Mouse (Mus musculus) spleen, adult 2 months (tissue): ENCODE measurements around the gene Myo15b. TPM values are rescaled to one million over a fixed set of nuclear protein-coding genes. Genes with fewer than 3 reads are reported as not detected.

Experiments used
- DNase-seq, 2 experiments: peaks; one replicate each; pipeline versions ENCODE4 v3.0.0 to v3.0.0-alpha.2; 2012 to 2021; ENCODE audit warnings: low spot score in 2 of 2, low read depth in 1 of 2
- H3K27ac ChIP-seq: fragments of 200-500 bp; 2 replicates; pipeline ENCODE4 v1.5.1; 2012; ENCODE audit warnings: low read length, inconsistent platforms; ENCODE audit not compliant: insufficient read depth
- H3K27me3 ChIP-seq: fragments of 200-500 bp; 2 replicates; pipeline ENCODE4 v1.6.1; 2012; ENCODE audit warnings: mild to moderate bottlenecking, moderate library complexity, low read length, inconsistent platforms; ENCODE audit not compliant: control insufficient read depth, insufficient read depth
- H3K36me3 ChIP-seq: fragments of 200-500 bp; 2 replicates; pipeline ENCODE4 v1.6.1; 2012; ENCODE audit warnings: mild to moderate bottlenecking, low read length, inconsistent platforms; ENCODE audit not compliant: control insufficient read depth, insufficient read depth
- H3K4me1 ChIP-seq: fragments of 200-500 bp; 2 replicates; pipeline ENCODE4 v1.6.1; 2011; ENCODE audit warnings: inconsistent platforms; ENCODE audit not compliant: control insufficient read depth, insufficient read depth, insufficient read length
- H3K4me3 ChIP-seq: fragments of 200-500 bp; 2 replicates; pipeline ENCODE4 v1.5.1; 2011; ENCODE audit warnings: mild to moderate bottlenecking, inconsistent platforms; ENCODE audit not compliant: insufficient read depth, insufficient read length; ENCODE audit errors: extremely low read depth
- CTCF ChIP-seq: fragments of 200-500 bp; IDR thresholded peaks from 2 replicates; pipeline ENCODE4 v1.5.1; 2011; ENCODE audit warnings: mild to moderate bottlenecking, inconsistent platforms; ENCODE audit not compliant: insufficient read depth, insufficient read length, insufficient replicate concordance; ENCODE audit errors: extremely low read depth
- POLR2A ChIP-seq: fragments of 200-500 bp; IDR thresholded peaks from 2 replicates; pipeline ENCODE4 v1.6.1; 2011; ENCODE audit warnings: low read depth, low read length, inconsistent platforms
- WGBS: fragments of 180-500 bp; shearing (Covaris S2); methylation state at CpG from one replicate; pipeline ENCODE4 v1.1.7; 2018; 5-methylcytosine and 5-hydroxymethylcytosine counted together
- polyA plus RNA-seq: library from polyadenylated mRNA; depleted of rRNA; stranded (reverse); fragments of >200 nt; gene quantifications from 2 replicates; pipeline ENCODE4 v1.2.3, GENCODE M21; 2012

Gene Myo15b
- polyA plus RNA-seq, 1 experiment = 1.6 TPM

DNA sequence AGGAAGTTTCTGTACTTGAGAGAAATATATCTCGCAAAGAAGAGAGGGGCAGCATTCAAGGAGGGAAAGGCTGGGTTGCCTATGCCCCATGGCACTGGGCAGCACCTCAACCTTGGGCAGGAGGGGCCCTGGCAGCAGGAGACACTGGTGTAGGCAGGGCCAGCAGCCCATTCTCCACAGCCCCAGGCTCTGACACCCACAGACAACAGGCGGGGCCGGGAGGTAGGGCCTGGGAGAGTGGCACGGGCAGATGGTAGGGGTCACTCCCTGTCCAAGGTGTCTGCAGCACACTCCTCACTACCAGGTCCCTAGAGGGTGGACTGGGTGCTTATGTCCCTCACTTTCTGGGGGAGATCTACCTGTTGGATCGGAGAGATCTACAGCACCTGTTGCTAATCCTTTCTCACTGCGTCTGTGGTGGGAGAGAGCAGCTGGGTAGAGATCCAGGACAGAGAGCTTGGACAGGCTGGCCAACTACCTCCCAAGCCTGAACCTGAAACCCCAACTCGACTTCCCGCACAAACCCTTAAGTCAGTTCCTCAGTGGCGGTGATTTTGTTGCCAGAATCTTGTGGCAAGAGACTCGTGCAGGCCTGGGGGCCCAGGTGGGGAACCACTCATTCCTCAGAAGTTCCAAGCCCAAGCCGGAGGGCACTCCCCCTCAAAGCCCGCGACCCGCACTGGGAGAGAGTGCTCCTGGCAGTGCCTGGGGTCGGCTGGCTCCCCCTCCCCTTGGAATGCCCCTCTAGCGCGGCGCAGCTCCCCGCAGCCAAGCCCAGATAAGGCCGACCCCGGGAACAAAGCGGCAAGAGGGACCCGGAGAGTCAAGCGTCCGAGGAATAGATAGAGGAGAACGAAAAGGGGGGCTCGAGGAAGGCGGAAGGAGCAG lies 45.4 kb upstream of the Myo15b start:
- peak in 1 of 2 experiments; percentile 12 for DNase-seq
- Histone ChIP-seq H3K27me3 (no peaks in the 10 kb centered on the region), H3K4me1 (peaks cover 10% of the 10 kb centered on the region), H3K27ac (peak overlapping the region; percentile 55), H3K36me3 (no peaks in the 10 kb centered on the region; the same call in 1 of the 2 replicates), H3K4me3 (peak overlapping the region; percentile 61)
- 16% methylated on average over 28 of the region's 28 CpGs for WGBS
- TF ChIP-seq POLR2A = no peak
- no peak for TF ChIP-seq CTCF

DNA sequence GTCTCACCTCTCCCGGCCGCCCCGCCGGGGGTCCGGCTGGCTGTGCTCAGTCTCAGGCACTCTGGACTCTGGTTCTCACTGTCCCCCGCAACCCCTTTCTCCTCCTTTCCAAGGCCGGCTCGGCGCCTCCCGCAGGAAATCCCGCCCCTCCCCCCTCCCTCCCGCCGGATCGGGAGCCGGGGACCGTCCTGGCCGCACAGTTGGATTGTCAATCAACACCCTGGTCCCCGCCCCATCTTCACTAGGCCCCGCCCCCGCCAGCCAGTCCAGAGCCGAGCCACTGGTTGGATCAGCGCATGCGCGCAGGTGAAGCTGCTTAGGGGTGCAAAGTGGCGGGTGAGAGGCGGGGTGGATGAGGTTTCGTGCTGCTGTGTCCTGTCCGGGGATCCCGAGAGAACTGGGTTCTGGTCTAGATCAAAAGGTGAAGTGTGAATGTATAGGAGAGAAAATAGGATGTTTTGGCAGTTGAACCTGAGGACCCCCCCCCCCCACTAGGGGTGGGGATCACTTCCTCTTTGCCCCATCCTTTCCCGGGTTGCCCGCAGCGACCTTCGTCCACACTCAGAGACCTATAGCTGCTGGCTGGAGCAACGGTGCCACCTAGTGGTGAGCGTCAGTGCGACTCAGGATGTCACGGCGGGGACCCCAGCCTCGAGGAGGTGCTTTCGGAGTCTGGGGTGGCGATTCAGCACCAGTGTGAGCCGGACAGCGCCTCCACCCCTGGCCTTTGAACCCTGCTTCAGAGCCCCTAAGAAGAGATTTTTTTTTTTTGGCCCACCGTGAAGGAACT lies 44.5 kb upstream of the Myo15b start, which contains the start of gene Caskin2:
Gene Caskin2, minus strand, starts transcription at position 133 of the 790 bp plus-strand sequence.
- TF ChIP-seq CTCF (peak; percentile 99), POLR2A (no peak)
- Histone ChIP-seq H3K36me3 (no peaks in the 10 kb centered on the region; the same call in 1 of the 2 replicates), H3K4me3 (peak within 1 kb of the TSS; percentile 90), H3K4me1 (peaks cover 10% of the 10 kb centered on the region), H3K27ac (peak within 1 kb of the TSS; percentile 59), H3K27me3 (no peaks in the 10 kb centered on the region)
- peak; percentile 90 to 93 for DNase-seq
- under 1% methylated on average over 43 of the region's 44 CpGs for WGBS

DNA sequence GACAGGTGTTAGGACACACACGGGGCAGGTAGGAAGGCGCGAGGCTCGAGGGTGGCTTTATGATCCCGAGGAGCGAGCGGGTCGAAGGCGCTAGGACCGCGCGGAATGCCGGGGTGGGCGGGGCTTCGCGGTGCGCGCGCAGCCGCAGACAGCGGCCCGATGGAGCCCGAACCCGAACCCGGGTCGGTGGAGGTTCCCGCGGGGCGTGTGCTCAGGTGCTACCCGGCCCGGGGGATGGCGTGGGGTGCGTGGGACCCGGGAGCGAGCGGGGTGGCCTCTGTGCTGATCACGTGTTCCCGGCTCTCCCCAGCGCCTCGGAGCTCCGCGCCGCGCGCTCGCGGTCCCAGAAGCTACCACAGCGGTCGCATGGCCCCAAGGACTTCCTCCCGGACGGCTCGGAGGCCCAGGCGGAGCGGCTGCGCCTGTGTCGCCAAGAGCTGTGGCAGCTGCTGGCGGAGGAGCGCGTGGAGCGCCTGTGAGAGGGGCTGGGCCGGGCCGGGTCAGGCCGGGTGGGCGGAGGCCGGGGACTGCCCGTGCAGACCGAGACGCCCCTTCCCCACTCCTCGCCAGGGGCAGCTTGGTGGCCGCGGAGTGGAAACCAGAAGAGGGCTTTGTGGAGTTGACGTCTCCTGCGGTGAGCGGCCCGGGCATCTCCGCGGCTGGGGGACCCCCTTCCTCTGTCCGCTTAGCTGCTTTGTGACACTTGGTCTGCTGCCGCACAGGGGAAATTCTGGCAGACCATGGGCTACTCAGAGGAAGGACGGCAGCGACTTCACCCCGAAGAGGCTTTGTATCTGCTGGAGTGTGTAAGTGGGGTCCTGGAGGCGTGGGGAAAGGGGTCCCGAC lies 43.4 kb upstream of the Myo15b start, which contains the start of gene Tsen54:
Gene Tsen54, plus strand, starts transcription at position 120 of the 846 bp plus-strand sequence.
- peak within 1 kb of the TSS; percentile 90 for H3K4me3 ChIP-seq
- no peaks in the 10 kb centered on the region; the same call in 1 of the 2 replicates for H3K36me3 ChIP-seq
- no peaks in the 10 kb centered on the region for H3K27me3 ChIP-seq
- peak; percentile 50 to 86 for DNase-seq
- H3K27ac ChIP-seq = peak within 1 kb of the TSS; percentile 59
- H3K4me1 ChIP-seq = peaks cover 10% of the 10 kb centered on the region
- TF ChIP-seq CTCF = peak; percentile 1; the same call in 1 of the 2 replicates
- TF ChIP-seq POLR2A = peak; percentile 21; the same call in 1 of the 2 replicates
- whole genome bisulfite sequencing = 1% methylated on average over 84 of the region's 84 CpGs

- no peaks in the 10 kb centered on the region for H3K27me3 ChIP-seq
- H3K4me3 ChIP-seq = no peak overlapping the region
- 83% methylated on average over 5 of the region's 5 CpGs for WGBS
- H3K36me3 ChIP-seq = no peaks in the 10 kb centered on the region; the same call in 1 of the 2 replicates
- no peak for DNase-seq
- peaks cover 10% of the 10 kb centered on the region for H3K4me1 ChIP-seq
- no peak overlapping the region for H3K27ac ChIP-seq
- TF ChIP-seq CTCF = no peak
- no peak for TF ChIP-seq POLR2A
Observed at GRCm38 (mm10) chr11:115817331-115817730, 40.9 kb upstream of the Myo15b start.

GRCm38 (mm10) chr11:115819915-115820623 lies 38.1 kb upstream of the Myo15b start:
- Histone ChIP-seq H3K36me3 (no peaks in the 10 kb centered on the region; the same call in none of the 2 replicates), H3K4me1 (peaks cover 8% of the 10 kb centered on the region), H3K4me3 (no peak overlapping the region), H3K27me3 (no peaks in the 10 kb centered on the region; the same call in 1 of the 2 replicates), H3K27ac (no peak overlapping the region)
- TF ChIP-seq POLR2A = no peak
- no peak for TF ChIP-seq CTCF
- 95% methylated on average over 16 of the region's 16 CpGs for WGBS
- no peak for DNase-seq
